Mouse (Mus musculus) ES-E14 (cell line): ENCODE data around the gene Nrcam. TPM values are rescaled to one million over a fixed set of nuclear protein-coding genes. Genes with fewer than 3 reads are reported as not detected.

Experiments used
- DNase-seq: peaks from one replicate; pipeline ENCODE4 v3.0.0-alpha.2; 2013; ENCODE audit warnings: low read depth, low spot score
- H3K27ac ChIP-seq: 2 replicates; pipeline ENCODE4 v1.5.1; 2012; ENCODE audit warnings: low read depth, mild to moderate bottlenecking, low read length, moderate library complexity, mixed read lengths; ENCODE audit not compliant: poor library complexity, insufficient read depth, severe bottlenecking
- H3K36me3 ChIP-seq: 2 replicates; pipeline ENCODE4 v1.6.1; 2012; ENCODE audit warnings: mild to moderate bottlenecking, low read length, moderate library complexity, mixed read lengths; ENCODE audit not compliant: control insufficient read depth, poor library complexity, insufficient read depth, severe bottlenecking
- H3K4me1 ChIP-seq, 2 experiments: fragments of 150-350 bp in 1 of 2; sonication (generic) in 1 of 2; 2 replicates each; pipeline ENCODE4 v1.6.1; 2012; ENCODE audit warnings: low read length in 2 of 2, mild to moderate bottlenecking in 1 of 2, mixed read lengths in 1 of 2; ENCODE audit not compliant: control insufficient read depth in 2 of 2, insufficient read depth in 2 of 2, poor library complexity in 1 of 2
- H3K4me3 ChIP-seq, 2 experiments: fragments of 150-350 bp in 1 of 2; sonication (generic) in 1 of 2; 2 replicates each; pipeline ENCODE4 v1.5.1; 2012; ENCODE audit warnings: low read length in 2 of 2, low read depth in 1 of 2, mild to moderate bottlenecking in 1 of 2, mixed read lengths in 1 of 2; ENCODE audit not compliant: insufficient read depth in 1 of 2, poor library complexity in 1 of 2, severe bottlenecking in 1 of 2
- H3K9ac ChIP-seq: 2 replicates; pipeline ENCODE4 v1.6.1; 2012; ENCODE audit warnings: low read depth, mild to moderate bottlenecking, low read length, mixed read lengths; ENCODE audit not compliant: poor library complexity, insufficient read depth, severe bottlenecking
- H3K9me3 ChIP-seq: fragments of 150-350 bp; sonication (generic); 2 replicates; pipeline ENCODE4 v1.6.1; 2012; ENCODE audit warnings: low read depth, mild to moderate bottlenecking, low read length; ENCODE audit not compliant: control insufficient read depth, insufficient read depth
- CHD2 ChIP-seq: IDR thresholded peaks from 2 replicates; pipeline ENCODE4 v1.6.1; 2014; ENCODE audit warnings: mild to moderate bottlenecking, low read depth, low read length, inconsistent platforms
- HCFC1 ChIP-seq: IDR thresholded peaks from 2 replicates; pipeline ENCODE4 v1.6.1; 2012; ENCODE audit warnings: low read length, inconsistent platforms, borderline replicate concordance; ENCODE audit not compliant: insufficient read depth
- MAFK ChIP-seq: IDR thresholded peaks from 2 replicates; pipeline ENCODE4 v1.6.1; 2014; ENCODE audit warnings: mild to moderate bottlenecking, low read depth, low read length, inconsistent platforms; ENCODE audit not compliant: insufficient read depth
- ZC3H11A ChIP-seq: IDR thresholded peaks from 2 replicates; pipeline ENCODE4 v1.6.1; 2012; ENCODE audit warnings: low read depth, mild to moderate bottlenecking, inconsistent platforms, low read length, borderline replicate concordance
- ZNF384 ChIP-seq: IDR thresholded peaks from 2 replicates; pipeline ENCODE4 v1.6.1; 2012; ENCODE audit warnings: low read depth, low read length, inconsistent platforms
- in situ Hi-C, 2 experiments: fragments of 600-800 bp; cut with MboI; formaldehyde crosslinking; loops; one replicate each; pipeline ENCODE4 v1.15.1; 2025; ENCODE audit warnings: low sequenced_read_pairs in 2 of 2, inconsistent platforms in 1 of 2; ENCODE audit not compliant: unreplicated experiment in 2 of 2
- total RNA-seq: library from RNA; depleted of rRNA; stranded (reverse); fragments of 300-350 nt; gene quantifications from 2 replicates; pipeline ENCODE4 v1.2.3, GENCODE M21; 2012

The Nrcam gene
- total RNA-seq, 1 experiment: 2.9 TPM

GRCm38 (mm10) chr12:44480031-44480419 is 151.3 kb downstream of the Nrcam start:
- Histone ChIP-seq H3K9ac (no peak overlapping the region), H3K27ac (no peak overlapping the region), H3K36me3 (no peaks in the 10 kb centered on the region), H3K4me3 (no peak overlapping the region), H3K4me1 (no peaks in the 10 kb centered on the region), H3K9me3 (no peaks in the 10 kb centered on the region)
- TF ChIP-seq ZNF384 (no peak), ZC3H11A (no peak), CHD2 (no peak), HCFC1 (no peak), MAFK (no peak)
- no peak for DNase-seq
- in situ Hi-C loops: no loop called here

GRCm38 (mm10) chr12:44481415-44481814 is 152.7 kb downstream of the Nrcam start:
- Histone ChIP-seq H3K27ac (no peak overlapping the region), H3K9me3 (no peaks in the 10 kb centered on the region), H3K36me3 (no peaks in the 10 kb centered on the region), H3K4me1 (no peaks in the 10 kb centered on the region), H3K4me3 (no peak overlapping the region), H3K9ac (no peak overlapping the region)
- no peak for DNase-seq
- TF ChIP-seq CHD2: no peak
- TF ChIP-seq HCFC1: no peak
- no peak for TF ChIP-seq ZC3H11A
- TF ChIP-seq MAFK: no peak
- no peak for TF ChIP-seq ZNF384
- in situ Hi-C loops: no loop called here

GRCm38 (mm10) chr12:44492759-44493479 is 164.2 kb downstream of the Nrcam start:
- no peak for TF ChIP-seq ZNF384
- in situ Hi-C loops: no loop called here
- Histone ChIP-seq H3K27ac (no peak overlapping the region; the same call in 1 of the 2 replicates), H3K36me3 (no peaks in the 10 kb centered on the region), H3K4me3 (no peak overlapping the region), H3K9me3 (no peaks in the 10 kb centered on the region), H3K4me1 (peaks cover 0 to 2% of the 10 kb centered on the region in 2 experiments; a peak in 1 of 4 replicates), H3K9ac (no peak overlapping the region)
- DNase-seq: peak; percentile 53

- no peak for DNase-seq
- no peak overlapping the region for H3K9ac ChIP-seq
- H3K36me3 ChIP-seq: no peaks in the 10 kb centered on the region
- H3K27ac ChIP-seq: no peak overlapping the region
- in situ Hi-C loops: no loop called here
- no peak overlapping the region for H3K4me3 ChIP-seq
- no peaks in the 10 kb centered on the region for H3K9me3 ChIP-seq
- TF ChIP-seq ZNF384: no peak
- no peak for TF ChIP-seq CHD2
- TF ChIP-seq ZC3H11A: no peak
- TF ChIP-seq MAFK: no peak
- TF ChIP-seq HCFC1: no peak
- H3K4me1 ChIP-seq: peaks cover 0 to 2% of the 10 kb centered on the region in 2 experiments; a peak in 1 of 4 replicates
Measured at GRCm38 (mm10) chr12:44497762-44498161, 169.1 kb downstream of the Nrcam start.

GRCm38 (mm10) chr12:44498872-44499271 is 170.2 kb downstream of the Nrcam start:
- in situ Hi-C loops: no loop called here
- Histone ChIP-seq H3K36me3 (no peaks in the 10 kb centered on the region), H3K4me1 (no peaks in the 10 kb centered on the region), H3K9ac (no peak overlapping the region), H3K9me3 (no peaks in the 10 kb centered on the region), H3K27ac (no peak overlapping the region), H3K4me3 (no peak overlapping the region)
- DNase-seq: no peak
- TF ChIP-seq ZNF384 (no peak), ZC3H11A (no peak), MAFK (no peak), HCFC1 (no peak), CHD2 (no peak)
